Mouse (Mus musculus) G1E (cell line): ENCODE measurements around the gene Tmem200b. TPM values are rescaled to one million over a fixed set of nuclear protein-coding genes. Genes with fewer than 3 reads are reported as not detected.

Experiments
- ATAC-seq: 2 replicates; pipeline ENCODE4 v1.8.0; 2016; ENCODE audit warnings: mild to moderate bottlenecking; ENCODE audit not compliant: insufficient number of reproducible peaks, poor library complexity, low FRiP score, severe bottlenecking; ENCODE audit errors: extremely low read depth
- DNase-seq: peaks from one replicate; pipeline ENCODE4 v3.0.0; 2012; ENCODE audit warnings: low spot score
- H3K27me3 ChIP-seq: 2 replicates; pipeline ENCODE4 v1.6.1; 2012; ENCODE audit warnings: mild to moderate bottlenecking, low read length, inconsistent platforms; ENCODE audit not compliant: insufficient read depth
- H3K36me3 ChIP-seq: replicated peaks from 2 replicates; pipeline ENCODE3; 2012; ENCODE audit warnings: mild to moderate bottlenecking, inconsistent platforms
- H3K4me1 ChIP-seq: 2 replicates; pipeline ENCODE4 v1.6.1; 2012; ENCODE audit warnings: low read depth, low read length, inconsistent platforms, mixed read lengths; ENCODE audit not compliant: insufficient read depth
- H3K4me3 ChIP-seq: 2 replicates; pipeline ENCODE4 v1.5.1; 2012; ENCODE audit warnings: low read depth, mild to moderate bottlenecking, inconsistent platforms, low read length, moderate library complexity, mixed read lengths
- H3K9me3 ChIP-seq: replicated peaks from 2 replicates; pipeline ENCODE4 v1.6.1; 2012; ENCODE audit warnings: inconsistent platforms
- CTCF ChIP-seq: IDR thresholded peaks from 2 replicates; pipeline ENCODE4 v1.5.1; 2012; ENCODE audit warnings: low read depth, low read length, inconsistent platforms, mixed read lengths
- GATA1 ChIP-seq: IDR thresholded peaks from 2 replicates; pipeline ENCODE4 v1.6.1; 2012; ENCODE audit warnings: borderline replicate concordance, low read length, inconsistent platforms, mixed read lengths
- GATA2 ChIP-seq: IDR thresholded peaks from 2 replicates; pipeline ENCODE4 v1.6.1; 2012; ENCODE audit warnings: low read depth, low read length, inconsistent platforms, borderline replicate concordance
- POLR2AphosphoS5 ChIP-seq: IDR thresholded peaks from 2 replicates; pipeline ENCODE4 v1.6.1; 2012; ENCODE audit warnings: low read depth, low read length, inconsistent platforms; ENCODE audit not compliant: insufficient replicate concordance
- TAL1 ChIP-seq: conservative IDR thresholded peaks from 2 replicates; pipeline ENCODE4 v1.6.1; 2012; ENCODE audit warnings: low read depth, low read length, inconsistent platforms, mixed read lengths
- polyA plus RNA-seq: library from polyadenylated mRNA; stranded (reverse); fragments of >175 nt; gene quantifications from 2 replicates; pipeline ENCODE4 v1.2.3, GENCODE M21; 2012
- total RNA-seq, 2 experiments: library from RNA; stranded (forward) in 1 of 2; stranded (reverse) in 1 of 2; fragments of 200-1000 nt in 1 of 2; fragments of >200 nt in 1 of 2; fragmentation: Nextera tagmentation in 1 of 2; gene quantifications; 2 replicates each; pipeline ENCODE4 v1.2.3; 2014 to 2017

Gene Tmem200b
- total and polyA plus RNA-seq, 3 experiments = 0.22 TPM; not detected in 2

DNA sequence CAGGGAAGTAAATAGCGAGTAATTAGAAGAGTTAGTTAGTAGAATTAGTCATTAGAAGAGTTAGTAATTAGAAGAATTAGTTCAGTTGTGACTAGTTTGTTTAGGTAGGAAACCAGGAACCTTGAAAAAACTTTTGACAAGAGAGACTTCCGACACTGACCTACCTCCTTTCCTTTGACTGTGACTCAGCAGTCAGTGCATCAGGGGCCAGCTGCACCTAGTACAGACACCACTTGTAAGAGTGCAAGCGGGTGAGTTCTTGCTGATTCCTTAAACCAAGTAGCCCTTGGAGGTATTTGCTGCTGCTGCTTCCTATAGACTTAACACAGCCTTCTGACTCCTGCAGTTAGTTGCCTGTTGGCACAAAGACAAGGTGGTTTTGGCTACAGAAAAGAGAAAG is 30.9 kb upstream of the Tmem200b start:
- no peak overlapping the region for H3K4me3 ChIP-seq
- no peak for DNase-seq
- peaks cover 92% of the 10 kb centered on the region for H3K36me3 ChIP-seq
- H3K27me3 ChIP-seq = no peaks in the 10 kb centered on the region
- ATAC-seq = no peak
- H3K4me1 ChIP-seq = peaks cover 29% of the 10 kb centered on the region
- TF ChIP-seq CTCF = no peak
- TF ChIP-seq TAL1 = no peak
- TF ChIP-seq GATA2 = no peak
- TF ChIP-seq POLR2AphosphoS5 = no peak
- no peaks in the 10 kb centered on the region for H3K9me3 ChIP-seq

DNA sequence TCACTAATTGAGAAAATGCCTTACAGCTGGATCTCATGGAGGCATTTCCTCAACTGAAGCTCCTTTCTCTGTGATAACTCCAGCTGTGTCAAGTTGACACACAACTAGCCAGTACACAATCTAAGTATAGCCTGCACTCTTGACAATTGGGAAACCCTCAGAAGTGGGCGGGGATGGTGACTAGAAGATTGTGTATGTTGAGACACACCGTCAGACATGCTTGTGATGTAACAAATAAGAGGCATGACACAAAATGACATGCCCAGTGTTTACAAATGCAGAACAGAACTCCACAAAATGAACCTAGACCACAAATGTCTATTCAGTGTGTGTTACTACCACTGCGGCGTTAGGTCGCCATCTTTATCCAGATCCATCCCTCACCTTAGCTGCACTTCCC is 24.5 kb upstream of the Tmem200b start:
- DNase-seq = no peak
- H3K4me3 ChIP-seq = no peak overlapping the region
- no peak for TF ChIP-seq GATA2
- TF ChIP-seq CTCF = no peak
- no peak for TF ChIP-seq GATA1
- no peak for TF ChIP-seq POLR2AphosphoS5
- TF ChIP-seq TAL1 = no peak
- no peak for ATAC-seq
- no peaks in the 10 kb centered on the region for H3K4me1 ChIP-seq
- peaks cover 82% of the 10 kb centered on the region for H3K36me3 ChIP-seq
- H3K27me3 ChIP-seq = no peaks in the 10 kb centered on the region; the same call in 1 of the 2 replicates
- no peaks in the 10 kb centered on the region for H3K9me3 ChIP-seq

DNA sequence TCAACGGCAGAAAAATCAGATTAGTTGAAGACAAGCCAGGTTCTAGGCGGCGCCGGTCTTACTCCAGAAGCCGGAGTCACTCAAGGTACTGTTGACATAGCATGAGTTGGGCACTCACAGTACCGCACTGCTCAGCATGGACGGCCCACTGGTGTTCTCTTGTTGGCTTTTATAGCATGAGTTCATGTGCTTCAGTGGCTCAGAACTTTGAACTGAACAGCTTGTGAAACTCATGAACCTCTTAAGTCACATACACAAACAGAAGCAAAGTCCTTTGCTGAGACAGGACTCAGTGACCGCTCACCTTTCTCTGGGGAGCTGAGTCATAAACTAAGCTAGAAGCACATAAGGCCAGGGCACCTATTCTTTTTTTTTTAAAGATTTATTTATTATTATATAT is 23.8 kb upstream of the Tmem200b start:
- peaks cover 2% of the 10 kb centered on the region; the same call in 1 of the 2 replicates for H3K4me1 ChIP-seq
- H3K36me3 ChIP-seq = peaks cover 82% of the 10 kb centered on the region
- ATAC-seq (no peak), DNase-seq (no peak)
- H3K9me3 ChIP-seq = no peaks in the 10 kb centered on the region
- H3K27me3 ChIP-seq = no peaks in the 10 kb centered on the region; the same call in 1 of the 2 replicates
- H3K4me3 ChIP-seq = no peak overlapping the region
- no peak for TF ChIP-seq CTCF
- no peak for TF ChIP-seq GATA1
- TF ChIP-seq TAL1 = no peak
- no peak for TF ChIP-seq POLR2AphosphoS5
- no peak for TF ChIP-seq GATA2

DNA sequence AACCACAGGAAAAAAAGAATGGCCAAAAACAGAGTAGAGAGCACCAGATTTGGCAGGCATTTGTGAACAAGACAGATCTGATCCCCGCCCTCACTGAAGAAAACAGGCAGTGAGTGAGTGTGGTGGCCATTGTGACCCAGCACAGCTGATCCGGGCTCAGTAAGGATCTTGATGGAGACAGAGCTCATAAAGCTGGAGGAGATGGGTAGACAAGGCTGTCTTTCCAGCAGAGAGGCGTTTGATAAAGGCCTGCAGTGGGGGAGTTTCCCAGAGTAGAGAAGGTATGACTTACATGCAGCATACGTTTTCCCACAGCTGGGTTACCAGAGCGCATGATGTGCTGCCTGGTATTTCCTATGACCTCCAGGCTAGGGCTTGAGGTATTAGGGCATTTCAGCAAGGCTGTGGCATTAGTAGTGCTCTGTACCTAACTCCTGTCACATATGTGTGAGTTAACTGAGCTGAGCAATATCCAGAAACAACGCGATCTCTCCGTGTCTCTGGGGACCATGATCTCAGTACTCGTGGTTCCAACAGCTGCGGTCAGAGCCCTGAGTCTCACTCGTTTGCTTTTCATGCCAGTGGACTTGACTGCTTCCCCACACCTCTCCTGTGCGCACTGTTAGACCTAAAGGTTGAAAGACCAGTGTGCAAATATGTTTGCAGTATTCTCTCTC is 22.9 kb upstream of the Tmem200b start:
- ATAC-seq = no peak
- peaks cover 2% of the 10 kb centered on the region; the same call in 1 of the 2 replicates for H3K4me1 ChIP-seq
- TF ChIP-seq GATA1 (no peak), POLR2AphosphoS5 (no peak), TAL1 (no peak), GATA2 (no peak), CTCF (no peak)

GRCm38 (mm10) chr4:131899180-131899554 is 22.4 kb upstream of the Tmem200b start:
- no peak for TF ChIP-seq CTCF
- no peak for TF ChIP-seq GATA1
- no peak for TF ChIP-seq TAL1
- TF ChIP-seq GATA2 = no peak
- TF ChIP-seq POLR2AphosphoS5 = no peak
- Histone ChIP-seq H3K4me3 (no peak overlapping the region), H3K27me3 (no peaks in the 10 kb centered on the region; the same call in 1 of the 2 replicates), H3K9me3 (no peaks in the 10 kb centered on the region), H3K4me1 (peaks cover 4% of the 10 kb centered on the region), H3K36me3 (peaks cover 76% of the 10 kb centered on the region)
- ATAC-seq (no peak), DNase-seq (no peak)

More for the DNA sequence above, 22.9 kb upstream of the Tmem200b start:
- Histone ChIP-seq H3K36me3 (peaks cover 76% of the 10 kb centered on the region), H3K9me3 (no peaks in the 10 kb centered on the region), H3K4me3 (no peak overlapping the region), H3K27me3 (no peaks in the 10 kb centered on the region; the same call in 1 of the 2 replicates)
- no peak for DNase-seq

DNA sequence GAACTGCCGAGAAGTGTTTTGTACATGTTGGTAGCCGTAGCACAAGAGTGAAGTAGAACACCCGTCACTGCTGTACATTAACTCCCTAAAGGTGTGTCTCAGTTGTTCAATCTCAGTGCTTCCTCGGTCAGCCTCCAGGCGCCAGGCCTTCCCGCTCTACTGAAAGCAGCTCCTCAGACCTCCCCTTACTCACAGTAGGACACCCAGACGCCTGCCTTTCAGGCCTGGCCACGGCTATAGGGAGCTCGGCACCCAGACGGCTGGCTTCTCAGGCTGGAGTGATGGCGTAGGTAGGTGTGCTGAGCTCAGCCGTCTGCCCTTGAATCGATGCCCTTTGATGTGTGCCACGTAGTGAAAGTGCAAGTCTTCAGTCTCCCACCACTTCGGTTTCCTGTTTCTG is 20.5 kb upstream of the Tmem200b start:
- Histone ChIP-seq H3K9me3 (no peaks in the 10 kb centered on the region), H3K27me3 (no peaks in the 10 kb centered on the region; the same call in 1 of the 2 replicates), H3K4me3 (no peak overlapping the region), H3K36me3 (peaks cover 83% of the 10 kb centered on the region), H3K4me1 (peaks cover 4% of the 10 kb centered on the region)
- TF ChIP-seq POLR2AphosphoS5 (no peak), GATA1 (no peak), GATA2 (no peak), TAL1 (no peak), CTCF (no peak)
- ATAC-seq = no peak
- DNase-seq = no peak

GRCm38 (mm10) chr4:131904478-131904877 is 17.1 kb upstream of the Tmem200b start:
- peaks cover 66% of the 10 kb centered on the region for H3K36me3 ChIP-seq
- H3K4me3 ChIP-seq = no peak overlapping the region
- ATAC-seq = no peak
- no peaks in the 10 kb centered on the region; the same call in 1 of the 2 replicates for H3K27me3 ChIP-seq
- TF ChIP-seq POLR2AphosphoS5 (no peak), GATA2 (no peak), CTCF (0 out of 2 replicates have a peak, but pooled peaks have one; percentile 32)
- H3K9me3 ChIP-seq = no peaks in the 10 kb centered on the region
- peaks cover 4% of the 10 kb centered on the region for H3K4me1 ChIP-seq
- DNase-seq = no peak
